Mouse (Mus musculus) cerebellum, postnatal 14 days (tissue): ENCODE results near the gene Rab3il1.

Experiments
- DNase-seq, 2 experiments: peaks; one replicate each; pipeline ENCODE4 v3.0.0; 2021; ENCODE audit warnings: mixed read lengths in 2 of 2

The Rab3il1 gene

GRCm38 (mm10) chr19:10041388-10042148, 40.1 kb downstream of the Rab3il1 start, which contains the start of gene Fads3:
Gene Fads3 (plus strand): TSS chr19:10041569.
- DNase-seq, result peak; percentile 81 to 85

- peak; percentile 36 to 41 for DNase-seq
These were observed 40.8 kb downstream of the Rab3il1 start for GRCm38 (mm10) chr19:10042232-10042631.

GRCm38 (mm10) chr19:10042816-10043215, 41.3 kb downstream of the Rab3il1 start:
- no peak for DNase-seq

- DNase-seq, result no peak
These were observed 42.2 kb downstream of the Rab3il1 start for GRCm38 (mm10) chr19:10043643-10044042.

GRCm38 (mm10) chr19:10045707-10046106, 44.2 kb downstream of the Rab3il1 start:
- DNase-seq, result no peak

GRCm38 (mm10) chr19:10046346-10046745, 44.9 kb downstream of the Rab3il1 start:
- no peak for DNase-seq

GRCm38 (mm10) chr19:10046983-10047382, 45.5 kb downstream of the Rab3il1 start:
- no peak for DNase-seq

GRCm38 (mm10) chr19:10049533-10049932, 48.1 kb downstream of the Rab3il1 start:
- no peak for DNase-seq

- no peak for DNase-seq
These were observed 49.0 kb downstream of the Rab3il1 start for GRCm38 (mm10) chr19:10050438-10050837.

- DNase-seq, result no peak
These were observed 51.2 kb downstream of the Rab3il1 start for GRCm38 (mm10) chr19:10052698-10053097.

GRCm38 (mm10) chr19:10053692-10054260, 52.3 kb downstream of the Rab3il1 start:
- no peak for DNase-seq

- no peak for DNase-seq
These were observed 53.0 kb downstream of the Rab3il1 start for GRCm38 (mm10) chr19:10054361-10055075.

- DNase-seq, result no peak
These were observed 53.8 kb downstream of the Rab3il1 start for GRCm38 (mm10) chr19:10055261-10055660.

- DNase-seq, result no peak
These were observed 54.6 kb downstream of the Rab3il1 start for GRCm38 (mm10) chr19:10055783-10056660.

GRCm38 (mm10) chr19:10056686-10057085, 55.2 kb downstream of the Rab3il1 start:
- DNase-seq, result no peak

- no peak for DNase-seq
These were observed 56.2 kb downstream of the Rab3il1 start for GRCm38 (mm10) chr19:10057486-10058351.

GRCm38 (mm10) chr19:10058352-10058825, 56.9 kb downstream of the Rab3il1 start:
- no peak for DNase-seq

GRCm38 (mm10) chr19:10058876-10059427, 57.5 kb downstream of the Rab3il1 start:
- no peak for DNase-seq

GRCm38 (mm10) chr19:10059911-10060567, 58.6 kb downstream of the Rab3il1 start:
- DNase-seq, result peak; percentile 59

- no peak for DNase-seq
These were observed 59.5 kb downstream of the Rab3il1 start for GRCm38 (mm10) chr19:10060783-10061590.
